Mouse (Mus musculus) embryonic fibroblast, embryonic 13.5 days (primary cell): ENCODE measurements at regions not wholly inside any gene's neighbourhood (a gene's known extent, or its start where the extent isn't known, plus 50 kb on each side); places are given as distances from the start of the nearest gene placed in this dataset.

Experiments
- CTCF ChIP-seq: IDR thresholded peaks from 2 replicates; pipeline ENCODE4 v1.5.1; 2011; ENCODE audit warnings: mild to moderate bottlenecking, control low read depth, low read length, moderate library complexity, borderline replicate concordance; ENCODE audit not compliant: insufficient read depth
- POLR2A ChIP-seq: IDR thresholded peaks from 2 replicates; pipeline ENCODE4 v1.6.1; 2011; ENCODE audit warnings: low read depth, mild to moderate bottlenecking, control low read depth, low read length, moderate library complexity

DNA sequence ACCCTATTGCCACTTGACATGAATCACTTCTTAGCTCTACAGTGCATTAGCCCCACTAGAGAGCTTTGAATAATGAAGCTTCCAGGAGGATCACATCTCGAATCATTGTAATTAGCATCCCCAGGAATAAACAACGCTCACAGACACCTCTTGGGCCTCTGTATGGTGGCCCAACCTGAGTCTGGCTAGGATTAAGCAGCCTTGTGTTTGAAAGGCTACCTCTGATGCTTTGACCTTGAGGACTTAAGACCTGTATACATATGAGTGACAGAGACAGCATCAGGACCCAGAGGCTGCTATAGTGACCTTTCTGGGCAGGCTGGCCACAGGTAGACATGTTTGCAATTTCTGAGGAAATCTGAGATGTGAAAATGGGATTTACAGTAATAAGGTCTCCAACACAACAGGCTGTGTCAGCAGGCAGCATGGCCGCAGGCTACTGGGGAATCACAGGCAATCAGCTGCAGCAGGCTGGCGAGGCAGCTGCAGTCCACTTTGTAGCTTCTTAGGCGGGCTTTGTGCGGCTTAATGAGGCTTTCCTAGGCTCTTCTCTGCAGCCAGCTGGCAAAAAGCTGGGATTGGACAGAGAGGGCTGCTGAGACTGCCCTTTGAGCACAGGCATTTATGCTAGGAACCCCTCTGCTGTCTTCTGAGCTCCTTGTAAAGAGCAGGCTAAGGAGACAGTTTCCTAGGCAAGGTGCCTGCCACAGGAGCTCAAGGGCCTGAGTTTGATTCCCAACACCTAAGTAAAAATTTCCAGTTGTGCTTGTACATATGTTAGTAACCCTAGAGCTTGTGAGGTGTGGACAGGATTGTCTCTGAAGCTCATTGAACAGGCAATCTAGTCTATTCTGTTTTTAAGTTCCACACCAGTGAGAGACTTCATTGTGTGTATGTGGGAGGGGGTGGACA lies 768.1 kb upstream of the Auts2 start:
- TF ChIP-seq CTCF (no peak), POLR2A (no peak)
